Mouse (Mus musculus) kidney, adult 18-20 months (tissue): ENCODE results near the gene Dnajc5.

Experiments used
- DNase-seq: peaks from one replicate; pipeline ENCODE4 v3.0.0; 2021

Dnajc5 gene

GRCm38 (mm10) chr2:181591528-181592085 is 71.3 kb downstream of the Dnajc5 start, which contains the start of gene Prpf6:
Gene Prpf6, plus strand, starts transcription at chr2:181591868.
- peak; percentile 23 for DNase-seq

DNA sequence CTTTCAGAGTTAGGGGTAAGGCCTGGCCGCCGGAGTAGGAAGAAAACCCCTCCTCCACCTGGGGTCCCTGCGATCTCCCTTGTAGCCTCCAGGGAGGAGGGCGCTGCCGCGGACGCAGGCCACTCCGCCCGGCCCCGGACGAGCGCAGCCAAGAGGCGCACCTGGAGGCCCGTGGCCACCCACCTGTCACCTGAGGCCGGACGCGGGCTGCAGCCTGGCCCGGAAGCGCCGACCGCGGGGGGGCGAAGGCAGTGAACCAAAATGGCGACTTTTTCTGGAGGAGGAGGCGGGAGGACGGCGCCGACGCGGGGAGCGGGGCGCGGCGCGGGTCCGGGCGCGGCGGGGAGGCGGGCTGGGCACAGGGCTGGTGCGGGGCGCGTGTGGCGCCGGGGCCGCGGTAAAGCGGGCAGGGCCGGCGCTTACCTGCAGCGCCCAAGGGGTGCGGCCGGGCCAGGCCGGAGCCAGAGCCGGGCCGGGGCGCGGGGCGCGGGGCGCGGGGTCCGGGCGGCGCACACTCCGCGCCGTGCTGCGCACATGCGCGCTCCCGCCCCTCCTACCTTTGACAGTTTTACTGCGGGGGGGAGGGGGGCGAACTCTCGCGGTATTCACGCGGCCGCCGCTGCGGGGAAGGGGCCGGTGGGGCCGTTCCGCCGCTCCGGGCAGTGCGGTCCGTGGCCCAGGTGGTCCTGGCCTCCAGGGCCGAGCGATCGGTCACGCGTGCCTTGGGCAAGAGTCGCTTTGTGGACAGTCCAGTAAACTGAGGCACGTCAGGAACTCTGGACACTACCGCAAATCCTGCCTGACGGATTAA is 72.2 kb downstream of the Dnajc5 start, which contains the start of gene Zfp512b:
Zfp512b (minus strand) TSS at position 573 of the 811 bp plus-strand sequence.
- peak; percentile 73 for DNase-seq

- DNase-seq: peak; percentile 57
These were observed 72.7 kb downstream of the Dnajc5 start for GRCm38 (mm10) chr2:181593042-181593421.

DNA sequence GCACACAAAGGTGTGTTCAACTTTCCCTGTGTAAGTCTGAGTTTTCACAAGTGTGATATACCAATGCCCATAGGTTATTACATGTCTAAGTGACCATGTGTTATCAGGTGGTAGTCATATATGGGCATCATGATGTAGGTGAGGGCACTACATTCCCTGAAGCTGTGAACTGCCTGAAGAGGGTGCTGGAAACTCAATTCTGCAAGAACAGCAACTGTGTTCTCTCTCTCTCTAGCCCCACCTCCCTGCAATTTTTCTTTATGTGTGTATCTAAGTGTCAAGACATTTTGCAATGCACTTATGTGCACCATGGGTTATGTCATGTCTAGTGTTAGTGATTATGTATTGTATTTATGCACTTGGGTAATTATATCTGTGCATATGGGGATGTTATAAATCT is 73.7 kb downstream of the Dnajc5 start:
- no peak for DNase-seq

DNA sequence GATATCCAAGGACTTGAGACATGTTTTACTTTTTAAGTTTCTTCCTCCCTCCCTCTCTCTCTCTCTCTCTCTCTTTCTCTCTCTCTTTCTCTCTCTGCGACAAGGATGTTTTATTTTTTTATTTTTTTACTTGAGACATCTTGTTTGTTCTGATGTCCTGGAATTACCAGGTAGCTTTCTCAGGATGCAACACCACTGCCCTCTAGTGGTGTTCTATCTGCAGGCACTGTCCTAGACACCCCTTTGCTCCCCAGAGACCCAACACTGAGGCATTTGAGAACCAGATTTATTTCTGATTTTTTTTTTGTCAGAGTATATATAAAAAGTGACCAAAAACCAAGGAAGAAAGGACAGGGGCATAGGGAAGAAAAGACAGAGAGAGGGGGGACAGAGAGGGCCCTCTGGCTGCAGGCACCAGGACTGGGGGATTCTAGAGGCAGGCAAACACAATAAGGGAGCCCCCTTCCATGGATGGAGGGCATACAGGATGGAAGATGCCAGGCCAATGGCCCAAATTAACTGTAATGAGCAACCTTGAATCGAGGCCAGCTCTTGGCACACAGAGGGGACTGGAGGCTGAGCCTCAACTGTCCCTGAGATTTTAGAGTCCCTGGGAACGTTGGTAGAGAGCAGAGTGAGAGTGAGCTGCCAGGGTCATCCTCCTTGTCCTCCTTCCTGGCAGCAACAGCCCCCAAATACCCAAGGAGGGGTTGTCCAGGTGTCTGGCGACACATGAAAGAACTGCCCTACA is 74.8 kb downstream of the Dnajc5 start:
- peak; percentile 42 for DNase-seq

DNA sequence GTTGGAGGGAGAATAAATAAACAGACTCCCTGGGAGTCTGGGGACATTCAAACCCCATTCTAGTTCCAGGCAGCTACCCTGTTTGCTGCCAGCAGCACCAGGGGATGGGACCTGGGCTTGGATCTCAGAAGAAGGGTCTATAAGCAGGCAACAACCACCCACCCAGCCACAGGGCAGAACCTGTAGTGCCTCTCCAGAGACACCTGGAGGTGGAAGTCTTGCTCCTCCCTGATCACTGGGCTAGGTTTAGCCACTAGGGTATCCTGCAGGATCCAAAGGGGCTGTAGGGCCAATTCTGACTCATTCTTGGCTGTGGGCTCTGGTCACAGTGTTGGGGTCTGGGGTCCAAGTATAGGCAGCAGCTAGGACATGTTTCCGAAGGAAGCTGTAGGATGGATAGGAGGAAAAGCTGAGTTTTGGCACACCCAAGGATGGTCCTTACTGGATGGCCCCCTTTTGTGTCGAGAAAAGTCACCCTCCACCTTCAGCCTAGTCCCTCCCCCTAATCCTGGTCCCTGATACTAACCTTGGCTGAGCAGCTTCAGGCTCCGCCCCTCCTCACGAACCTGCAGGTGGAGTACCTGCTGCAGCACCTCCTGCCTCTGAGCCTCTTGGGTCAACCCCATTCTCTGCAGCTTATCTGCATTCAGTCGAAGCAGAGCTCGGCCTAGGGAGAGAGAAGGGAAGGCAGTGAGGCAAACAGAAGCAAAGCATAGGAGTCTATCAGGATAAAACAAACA is 76.1 kb downstream of the Dnajc5 start:
- no peak for DNase-seq

DNA sequence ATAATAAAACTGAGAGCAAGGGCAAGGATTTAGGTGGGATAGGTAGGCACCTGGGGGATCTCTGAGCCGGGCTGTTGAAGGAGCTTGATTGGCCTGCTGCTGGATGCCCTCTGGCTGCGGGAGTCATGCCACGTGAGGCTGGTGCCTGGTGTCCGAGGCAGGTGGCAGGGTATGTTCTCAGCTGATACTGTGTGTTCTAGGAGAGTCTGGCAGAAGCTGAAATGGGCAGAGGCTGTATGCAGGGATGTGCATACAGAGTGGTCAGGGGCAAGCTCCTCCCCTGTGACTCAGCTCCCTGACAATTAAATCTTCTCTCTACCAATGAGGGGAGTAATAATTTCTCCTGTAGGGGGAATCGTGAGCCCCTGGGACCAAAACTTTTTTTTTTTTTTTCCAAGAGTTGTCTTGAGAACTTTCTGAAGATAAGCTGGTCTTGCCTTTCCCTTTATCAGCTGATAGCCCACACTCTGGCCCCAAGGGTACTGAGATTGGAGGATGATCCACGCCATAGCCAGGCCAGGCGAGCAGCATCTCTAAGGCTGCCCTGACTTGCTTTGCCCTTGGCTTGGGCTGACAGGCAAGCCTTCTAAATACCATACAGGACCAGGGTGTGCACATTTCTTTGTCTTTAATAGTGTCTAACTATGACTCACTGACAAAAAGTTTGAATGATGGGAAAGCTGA is 77.2 kb downstream of the Dnajc5 start:
- no peak for DNase-seq

DNA sequence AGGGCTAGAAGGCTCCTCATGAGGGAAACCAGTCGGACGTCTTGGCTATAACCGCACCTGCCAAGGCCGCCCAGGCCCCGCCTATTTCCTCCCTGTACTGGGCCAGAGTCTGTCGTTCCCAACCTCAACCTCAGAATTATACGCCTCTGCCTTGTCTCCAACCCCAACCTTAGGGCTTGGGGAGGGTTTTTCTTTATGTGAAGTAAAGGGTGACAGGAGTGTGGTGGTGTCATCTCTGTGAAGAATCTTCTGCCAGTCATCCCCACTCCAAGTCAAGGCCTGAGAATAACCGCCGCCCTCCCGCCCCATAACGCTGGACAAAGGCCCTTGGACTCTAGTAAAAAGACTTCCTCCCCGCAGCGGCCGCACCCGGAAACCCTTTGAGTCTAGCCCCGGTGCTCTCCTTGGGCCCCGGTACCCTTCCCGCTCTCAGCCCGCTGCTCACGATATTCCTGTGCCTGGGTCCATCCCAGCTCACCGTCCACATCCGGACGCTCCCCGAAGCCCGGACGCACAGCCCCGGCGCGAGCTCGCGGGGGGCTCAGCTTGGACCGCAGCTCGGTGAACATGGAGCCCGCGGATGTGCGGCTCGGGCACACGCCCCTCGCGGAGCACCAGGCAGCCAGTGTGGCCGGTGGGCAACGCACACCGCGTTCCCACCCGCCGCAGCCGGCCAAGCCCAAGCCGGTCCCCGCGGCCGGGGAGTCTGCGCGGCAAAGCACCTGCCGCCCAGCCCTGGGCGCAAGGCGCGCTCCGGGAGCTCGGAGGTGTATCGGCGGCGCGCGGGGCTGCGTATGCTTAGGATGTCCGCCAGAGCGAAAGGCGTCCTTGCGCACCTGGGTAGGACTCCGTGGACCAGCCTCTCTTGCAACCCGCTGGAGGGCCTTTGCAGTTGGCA is 78.4 kb downstream of the Dnajc5 start, which contains the start of gene Samd10:
Samd10 (minus strand) TSS at position 759 of the 898 bp plus-strand sequence.
- DNase-seq: peak; percentile 78

GRCm38 (mm10) chr2:181600226-181600758 is 80.0 kb downstream of the Dnajc5 start:
- peak; percentile 23 for DNase-seq

- peak; percentile 97 for DNase-seq
These were observed 80.8 kb downstream of the Dnajc5 start for GRCm38 (mm10) chr2:181600828-181601750.

DNA sequence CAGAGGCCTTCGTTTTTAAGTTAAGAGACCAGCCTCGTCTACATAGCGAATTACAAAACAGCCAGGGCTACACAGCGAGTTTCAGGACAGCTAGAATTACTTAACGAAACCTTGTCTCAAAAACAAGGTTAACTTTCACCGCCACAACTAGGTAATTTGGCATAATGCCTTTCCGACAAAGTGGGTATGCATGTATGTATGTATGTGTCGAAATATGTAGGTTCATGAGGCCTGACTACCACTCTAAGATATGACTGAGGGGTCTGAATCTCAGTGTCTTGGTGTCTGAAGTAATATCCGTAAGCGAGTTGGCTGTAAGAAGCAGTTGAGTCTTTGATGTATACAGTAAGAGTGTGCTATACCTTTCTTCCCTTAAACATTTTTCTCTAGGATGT is 81.5 kb downstream of the Dnajc5 start:
- DNase-seq: no peak

DNA sequence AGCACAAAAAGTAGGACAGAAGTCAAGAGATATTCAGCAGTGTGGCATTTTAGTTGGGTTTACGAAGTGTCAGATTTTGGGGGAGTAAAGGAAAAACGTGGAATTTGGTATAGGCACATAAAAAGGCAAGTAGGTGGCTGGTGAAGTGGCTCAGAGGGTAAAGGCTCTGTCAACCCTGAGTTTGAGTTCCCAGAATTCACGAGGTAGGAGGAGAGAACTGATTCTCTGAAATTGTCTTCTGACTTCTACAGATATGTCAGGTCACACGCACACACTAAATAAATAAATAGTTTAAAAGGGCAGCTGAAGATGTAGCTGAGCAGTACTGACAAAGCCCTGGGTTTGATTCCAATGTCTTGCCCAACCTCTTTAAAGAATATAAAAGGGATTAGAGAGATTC is 82.1 kb downstream of the Dnajc5 start:
- DNase-seq: no peak
